Mouse (Mus musculus) cerebellum, adult (tissue): ENCODE results near the gene Tnfsf13.
A peak's percentile ranks its signal among the peaks of the same experiment; 100 is the strongest.
"Not testable (repeated sequence)": the region's sequence is repeated elsewhere in the genome, so short reads cannot be mapped to it uniquely, and the experiment has no call there.

ENCODE experiments used
- ATAC-seq: cut with Nextera tagmentation; 2 replicates; pipeline ENCODE4 v1.9.2; 2017; ENCODE audit warnings: mild to moderate bottlenecking, moderate library complexity, mixed read lengths; ENCODE audit not compliant: insufficient number of reproducible peaks, low FRiP score, low TSS enrichment

Tnfsf13 gene

GRCm38 (mm10) chr11:69685526-69686148, at the start of gene Tnfsf13:
Gene Tnfsf13 (minus strand): TSS chr11:69685784.
- peak; percentile 49; the same call in 1 of the 2 replicates for ATAC-seq

GRCm38 (mm10) chr11:69731408-69731807, 45.8 kb upstream of the Tnfsf13 start:
- ATAC-seq: not testable (repeated sequence)

- no peak for ATAC-seq
Measured at GRCm38 (mm10) chr11:69729063-69729462, 43.5 kb upstream of the Tnfsf13 start.

GRCm38 (mm10) chr11:69725951-69726350, 40.4 kb upstream of the Tnfsf13 start:
- ATAC-seq: no peak

GRCm38 (mm10) chr11:69723074-69723473, 37.5 kb upstream of the Tnfsf13 start:
- no peak for ATAC-seq

- no peak for ATAC-seq
Measured at GRCm38 (mm10) chr11:69720852-69721251, 35.3 kb upstream of the Tnfsf13 start.

GRCm38 (mm10) chr11:69719423-69719822, 33.8 kb upstream of the Tnfsf13 start:
- no peak for ATAC-seq

- ATAC-seq: no peak
Measured at GRCm38 (mm10) chr11:69718661-69719060, 33.1 kb upstream of the Tnfsf13 start.

GRCm38 (mm10) chr11:69716953-69717352, 31.4 kb upstream of the Tnfsf13 start:
- ATAC-seq: no peak

GRCm38 (mm10) chr11:69715929-69716328, 30.3 kb upstream of the Tnfsf13 start:
- no peak for ATAC-seq

GRCm38 (mm10) chr11:69715482-69715881, 29.9 kb upstream of the Tnfsf13 start:
- ATAC-seq: no peak

GRCm38 (mm10) chr11:69714636-69715329, 29.2 kb upstream of the Tnfsf13 start:
- no peak for ATAC-seq

GRCm38 (mm10) chr11:69712954-69713672, 27.5 kb upstream of the Tnfsf13 start:
- no peak for ATAC-seq

- no peak for ATAC-seq
Measured at GRCm38 (mm10) chr11:69711082-69711481, 25.5 kb upstream of the Tnfsf13 start.

GRCm38 (mm10) chr11:69710470-69710869, 24.9 kb upstream of the Tnfsf13 start:
- ATAC-seq: no peak

GRCm38 (mm10) chr11:69709554-69710446, 24.2 kb upstream of the Tnfsf13 start:
- no peak for ATAC-seq

- no peak for ATAC-seq
Measured at GRCm38 (mm10) chr11:69708614-69709265, 23.2 kb upstream of the Tnfsf13 start.

- ATAC-seq: no peak
Measured at GRCm38 (mm10) chr11:69707873-69708381, 22.3 kb upstream of the Tnfsf13 start.

- no peak for ATAC-seq
Measured at GRCm38 (mm10) chr11:69707480-69707847, 21.9 kb upstream of the Tnfsf13 start.
